Mouse (Mus musculus): ENCODE results near the gene Rhox4e. TPM values are rescaled to one million over a fixed set of nuclear protein-coding genes. Genes with fewer than 3 reads are reported as not detected.
"Not testable (repeated sequence)": the region's sequence is repeated elsewhere in the genome, so short reads cannot be mapped to it uniquely, and the experiment has no call there.

Rhox4e gene
- polyA plus RNA-seq (2015; fragmentation: Nextera tagmentation; extraction: Ambion mirVana) = not detected in 2 replicates

GRCm38 (mm10) chrX:37557112-37557511 is at the start of gene Rhox4e:
Rhox4e (plus strand) TSS chrX:37557412.
- H3K4me3 ChIP-seq (replicated peaks); H3K9me3 ChIP-seq; H3K27ac ChIP-seq; ATAC-seq; H3K36me3 ChIP-seq; H3K4me1 ChIP-seq (replicated peaks); H3K9ac ChIP-seq (replicated peaks); H3K4me2 ChIP-seq (replicated peaks); H3K27me3 ChIP-seq: not testable (repeated sequence)
- 98% methylated on average over 11 of the region's 18 CpGs for WGBS

GRCm38 (mm10) chrX:37514059-37514458 is 43.2 kb upstream of the Rhox4e start, which contains the start of gene Rhox4d:
Rhox4d (plus strand) TSS chrX:37514359.
- not testable (repeated sequence) for H3K4me1 ChIP-seq (replicated peaks); H3K4me3 ChIP-seq (replicated peaks); H3K27ac ChIP-seq; H3K27me3 ChIP-seq; H3K36me3 ChIP-seq; ATAC-seq; H3K9ac ChIP-seq (replicated peaks); H3K4me2 ChIP-seq (replicated peaks); H3K9me3 ChIP-seq
- WGBS = 88% methylated on average over 16 of the region's 18 CpGs

GRCm38 (mm10) chrX:37530152-37530551 is 27.1 kb upstream of the Rhox4e start, which contains the start of gene Rhox2e:
Rhox2e (plus strand) TSS chrX:37530452.
- H3K9ac ChIP-seq (replicated peaks); H3K4me1 ChIP-seq (replicated peaks); H3K27ac ChIP-seq; ATAC-seq; H3K4me3 ChIP-seq (replicated peaks); H3K36me3 ChIP-seq; H3K9me3 ChIP-seq; H3K4me2 ChIP-seq (replicated peaks); H3K27me3 ChIP-seq: not testable (repeated sequence)
- 92% methylated on average over 2 of the region's 8 CpGs for WGBS

DNA sequence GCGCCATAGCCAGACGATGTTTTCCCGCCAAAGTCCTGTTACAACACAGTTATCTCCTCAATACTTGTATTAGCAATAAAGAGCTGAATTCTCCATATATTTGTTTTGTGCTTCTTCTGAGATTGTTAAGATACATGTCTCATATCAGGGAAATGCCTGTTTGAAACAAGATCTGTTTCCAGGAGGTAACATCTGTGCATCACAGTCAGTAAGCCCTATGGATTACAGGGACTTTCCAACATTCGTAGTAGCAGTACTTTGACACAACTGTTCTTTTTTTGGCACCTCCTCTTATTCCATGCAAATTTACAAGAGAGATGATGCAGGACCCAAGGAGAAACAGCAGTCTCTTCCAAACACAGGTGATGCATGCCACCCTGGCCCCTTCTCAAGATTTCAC is 15.5 kb upstream of the Rhox4e start, which contains the start of gene Rhox3e:
Gene Rhox3e, plus strand, starts transcription at position 301 of the 400 bp plus-strand sequence.
- ATAC-seq; H3K9me3 ChIP-seq; H3K36me3 ChIP-seq; H3K4me1 ChIP-seq (replicated peaks); H3K27ac ChIP-seq; H3K4me2 ChIP-seq (replicated peaks); H3K27me3 ChIP-seq; H3K9ac ChIP-seq (replicated peaks); H3K4me3 ChIP-seq (replicated peaks): not testable (repeated sequence)
- WGBS = 100% methylated on average over 1 of the region's 4 CpGs

DNA sequence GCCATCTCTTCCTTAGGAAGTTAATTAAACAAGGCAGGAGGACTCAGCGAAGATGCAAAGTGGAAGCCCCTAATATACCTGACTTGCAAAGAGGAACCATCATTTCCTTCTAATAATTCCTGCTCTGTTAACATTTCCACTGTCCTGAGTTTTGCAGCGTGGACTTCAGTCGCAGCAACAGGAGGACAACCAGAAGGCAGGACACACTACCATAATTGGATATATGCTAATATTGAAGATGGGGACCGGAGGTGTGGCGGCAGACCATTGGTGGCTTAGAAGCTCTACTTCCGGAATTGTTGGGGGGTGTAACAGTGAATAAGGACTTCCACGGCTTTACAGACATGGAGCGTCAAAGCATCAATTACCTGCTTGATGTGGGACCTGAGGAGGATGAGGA is 13.9 kb downstream of the Rhox4e start, which contains the start of gene Rhox2f:
Gene Rhox2f, plus strand, starts transcription at position 301 of the 400 bp plus-strand sequence.
- WGBS = 90% methylated on average over 8 of the region's 8 CpGs
- H3K27me3 ChIP-seq, ATAC-seq: not testable (repeated sequence)

DNA sequence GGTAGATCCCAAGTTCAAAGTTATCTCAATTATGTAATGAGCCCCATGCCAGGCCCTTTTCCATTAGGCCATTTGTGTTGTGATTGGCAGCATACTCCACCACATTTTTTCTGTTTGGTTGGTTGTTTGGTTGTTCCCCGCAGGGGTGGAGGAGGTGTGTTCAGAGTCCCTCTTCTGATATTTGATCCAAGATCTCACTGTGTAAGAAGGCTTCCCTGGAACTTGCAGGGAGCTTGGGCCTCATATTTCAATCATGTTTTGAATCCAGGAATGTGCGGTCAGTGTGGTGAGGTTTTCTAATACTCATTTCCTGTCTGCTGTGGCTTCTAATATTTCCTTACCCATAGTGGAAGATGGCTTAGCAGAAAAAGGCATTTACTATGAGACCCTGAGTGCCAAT is 15.4 kb downstream of the Rhox4e start:
- 60% methylated on average over 2 of the region's 2 CpGs for WGBS
- not testable (repeated sequence) for H3K4me2 ChIP-seq (replicated peaks); H3K9me3 ChIP-seq; ATAC-seq; H3K36me3 ChIP-seq; H3K4me3 ChIP-seq (replicated peaks); H3K27me3 ChIP-seq; H3K4me1 ChIP-seq (replicated peaks); H3K9ac ChIP-seq (replicated peaks); H3K27ac ChIP-seq

More for the DNA sequence above, 13.9 kb downstream of the Rhox4e start, which contains the start of gene Rhox2f:
- not testable (repeated sequence) for H3K36me3 ChIP-seq; H3K4me2 ChIP-seq (replicated peaks); H3K4me1 ChIP-seq (replicated peaks); H3K9ac ChIP-seq (replicated peaks); H3K9me3 ChIP-seq; H3K27ac ChIP-seq; H3K4me3 ChIP-seq (replicated peaks)

DNA sequence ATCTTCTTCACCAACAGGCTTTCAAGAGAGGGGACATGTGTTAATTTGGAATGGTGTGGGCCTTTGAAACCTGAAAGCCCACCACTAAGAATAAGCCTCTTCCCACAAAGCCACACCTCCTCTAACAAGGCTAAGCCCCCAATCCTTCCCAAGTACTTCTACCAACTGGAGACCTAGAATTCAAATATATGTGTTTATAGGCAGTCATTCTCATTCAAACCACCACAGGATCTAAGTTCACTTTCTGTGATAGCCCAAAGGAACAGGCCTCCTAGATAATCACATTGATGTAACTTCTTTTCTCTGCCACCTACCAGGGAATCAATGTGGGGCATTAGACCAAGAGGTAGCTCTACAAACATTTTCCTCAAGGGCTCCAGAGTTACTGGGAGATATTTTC is 23.5 kb downstream of the Rhox4e start, which contains the start of gene Rhox3f:
Gene Rhox3f, plus strand, starts transcription at position 301 of the 400 bp plus-strand sequence.
- H3K9ac ChIP-seq (replicated peaks); H3K4me2 ChIP-seq (replicated peaks); H3K27ac ChIP-seq; H3K9me3 ChIP-seq; H3K36me3 ChIP-seq; H3K4me1 ChIP-seq (replicated peaks); H3K27me3 ChIP-seq; H3K4me3 ChIP-seq (replicated peaks); ATAC-seq: not testable (repeated sequence)

DNA sequence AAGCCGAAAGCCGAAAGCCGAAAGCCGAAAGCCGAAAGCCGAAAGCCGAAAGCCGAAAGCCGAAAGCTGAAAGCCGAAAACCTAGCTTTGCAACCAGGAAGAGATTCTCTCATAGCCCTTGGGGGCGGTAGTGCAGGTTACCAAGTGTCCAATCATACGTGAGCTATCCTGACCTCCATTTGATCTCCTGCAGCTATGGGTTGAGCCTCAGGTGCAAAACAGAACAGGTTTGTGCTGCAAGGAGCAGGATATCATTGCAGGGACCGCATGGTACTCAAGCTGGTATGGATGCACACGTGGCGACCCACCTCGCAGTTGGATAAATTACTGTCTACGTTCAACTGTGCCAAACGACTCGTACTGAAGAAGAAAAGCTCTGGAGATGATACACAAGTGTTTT is 50.4 kb downstream of the Rhox4e start, which contains the start of gene Rhox4f:
Gene Rhox4f, minus strand, starts transcription at position 101 of the 400 bp plus-strand sequence.
- H3K27me3 ChIP-seq; ATAC-seq; H3K36me3 ChIP-seq; H3K4me1 ChIP-seq (replicated peaks); H3K4me2 ChIP-seq (replicated peaks); H3K9ac ChIP-seq (replicated peaks); H3K9me3 ChIP-seq; H3K27ac ChIP-seq; H3K4me3 ChIP-seq (replicated peaks): not testable (repeated sequence)
- WGBS = 96% methylated on average over 18 of the region's 19 CpGs

Other genes with a start within 250 kb of the Rhox4e start
- gene Rhox3a2, start 177.4 kb upstream of the Rhox4e start, polyA plus RNA-seq (2015; fragmentation: Nextera tagmentation; extraction: Ambion mirVana) = not detected in 2 replicates
- gene Rhox4a2, start 166.6 kb upstream of the Rhox4e start, polyA plus RNA-seq (2015; fragmentation: Nextera tagmentation; extraction: Ambion mirVana) = not detected in 2 replicates
- not detected in 2 replicates for gene Rhox2b, start 145.3 kb upstream of the Rhox4e start, polyA plus RNA-seq (2015; fragmentation: Nextera tagmentation; extraction: Ambion mirVana)
- gene Rhox4b, start 124.9 kb upstream of the Rhox4e start, polyA plus RNA-seq (2015; fragmentation: Nextera tagmentation; extraction: Ambion mirVana) = not detected in 2 replicates
- gene Rhox2c, start 103.7 kb upstream of the Rhox4e start, polyA plus RNA-seq (2015; fragmentation: Nextera tagmentation; extraction: Ambion mirVana) = not detected in 2 replicates
- not detected in 2 replicates for gene Rhox3c, start 98.8 kb upstream of the Rhox4e start, polyA plus RNA-seq (2015; fragmentation: Nextera tagmentation; extraction: Ambion mirVana)
- gene Rhox4c, start 77.1 kb upstream of the Rhox4e start, polyA plus RNA-seq (2015; fragmentation: Nextera tagmentation; extraction: Ambion mirVana) = not detected in 2 replicates
- not detected in 2 replicates for gene Rhox2d, start 64.0 kb upstream of the Rhox4e start, polyA plus RNA-seq (2015; fragmentation: Nextera tagmentation; extraction: Ambion mirVana)
- gene Rhox4d, start 43.1 kb upstream of the Rhox4e start, polyA plus RNA-seq (2015; fragmentation: Nextera tagmentation; extraction: Ambion mirVana) = not detected in 2 replicates
- gene Rhox2e, start 27.0 kb upstream of the Rhox4e start, polyA plus RNA-seq (2015; fragmentation: Nextera tagmentation; extraction: Ambion mirVana) = not detected in 2 replicates
- gene Rhox3e, start 15.4 kb upstream of the Rhox4e start, polyA plus RNA-seq (2015; fragmentation: Nextera tagmentation; extraction: Ambion mirVana) = not detected in 2 replicates
- not detected in 2 replicates for gene Rhox2f, start 14.0 kb downstream of the Rhox4e start, polyA plus RNA-seq (2015; fragmentation: Nextera tagmentation; extraction: Ambion mirVana)
- gene Rhox3f, start 23.6 kb downstream of the Rhox4e start, polyA plus RNA-seq (2015; fragmentation: Nextera tagmentation; extraction: Ambion mirVana) = not detected in 2 replicates
- gene Rhox4f, start 50.3 kb downstream of the Rhox4e start, polyA plus RNA-seq (2015; fragmentation: Nextera tagmentation; extraction: Ambion mirVana) = not detected in 2 replicates
- gene Rhox3g, start 71.2 kb downstream of the Rhox4e start, polyA plus RNA-seq (2015; fragmentation: Nextera tagmentation; extraction: Ambion mirVana) = not detected in 2 replicates
- not detected in 2 replicates for gene Rhox2g, start 86.1 kb downstream of the Rhox4e start, polyA plus RNA-seq (2015; fragmentation: Nextera tagmentation; extraction: Ambion mirVana)
- gene Rhox4g, start 93.9 kb downstream of the Rhox4e start, polyA plus RNA-seq (2015; fragmentation: Nextera tagmentation; extraction: Ambion mirVana) = not detected in 2 replicates
- not detected in 2 replicates for gene Rhox3h, start 111.4 kb downstream of the Rhox4e start, polyA plus RNA-seq (2015; fragmentation: Nextera tagmentation; extraction: Ambion mirVana)
- gene Rhox2h, start 115.9 kb downstream of the Rhox4e start, polyA plus RNA-seq (2015; fragmentation: Nextera tagmentation; extraction: Ambion mirVana) = not detected in 2 replicates
- not detected in 2 replicates for gene Rhox5, start 247.4 kb downstream of the Rhox4e start, polyA plus RNA-seq (2015; fragmentation: Nextera tagmentation; extraction: Ambion mirVana)